Mouse (Mus musculus): ENCODE data around the gene 1110012L19Rik. TPM values are rescaled to one million over a fixed set of nuclear protein-coding genes. Genes with fewer than 3 reads are reported as not detected.
"Not testable (repeated sequence)": the region's sequence is repeated elsewhere in the genome, so short reads cannot be mapped to it uniquely, and the experiment has no call there.

Gene 1110012L19Rik
- 39.6 and 42.3 TPM in 2 replicates for polyA plus RNA-seq (2015; fragmentation: Nextera tagmentation; extraction: Ambion mirVana)

DNA sequence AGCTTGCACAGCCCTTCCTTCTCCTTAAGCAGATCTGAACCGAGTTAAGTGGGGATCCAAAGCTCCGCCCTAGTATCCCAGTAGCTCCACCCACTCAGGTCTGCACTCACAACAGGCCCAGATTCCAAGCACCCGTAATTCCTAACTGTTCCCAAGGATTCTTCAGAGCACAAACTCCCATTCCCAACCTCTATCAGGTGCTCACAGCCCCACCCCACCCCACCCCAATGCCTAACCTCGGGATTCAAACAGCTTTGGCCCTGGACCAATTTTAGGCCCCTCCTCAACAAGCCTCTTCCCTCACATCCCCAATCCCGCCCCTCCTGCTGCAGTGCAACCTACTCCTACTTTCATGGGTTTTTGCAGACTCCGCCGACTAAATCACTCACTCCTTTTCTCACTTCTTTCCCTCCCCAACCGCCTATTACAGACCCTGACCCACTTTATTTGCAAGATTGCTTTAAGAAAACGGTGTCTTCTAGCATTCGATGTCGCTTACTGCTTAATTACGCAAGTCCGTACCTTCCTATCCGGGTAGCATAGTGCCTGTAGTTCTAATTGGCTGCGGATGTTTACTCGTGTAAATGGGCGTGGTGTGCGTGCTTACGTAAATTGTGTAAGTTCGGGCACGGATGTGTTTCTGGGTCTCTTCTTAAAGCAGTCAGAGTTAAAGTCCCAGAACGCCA is at the start of gene 1110012L19Rik:
TSS of gene 1110012L19Rik (plus strand) at position 602 of the 686 bp plus-strand sequence.
- Histone ChIP-seq H3K27ac (ENCODE audit: low read length) (peak within 1 kb of the TSS; percentile 67), H3K4me2 (ENCODE audit: low read length) (peak within 1 kb of the TSS; percentile 59), H3K9me3 (replicated peaks; ENCODE audit: control insufficient read depth, low read length, poor library complexity, severe bottlenecking) (no peaks in the 10 kb centered on the region), H3K36me3 (ENCODE audit: control insufficient read depth, insufficient read depth, low read length) (no peaks in the 10 kb centered on the region), H3K27me3 (ENCODE audit: control insufficient read depth, insufficient read depth, low read depth, low read length) (no peaks in the 10 kb centered on the region), H3K9ac (ENCODE audit: low read depth, low read length) (peak within 1 kb of the TSS; percentile 66), H3K4me1 (ENCODE audit: control insufficient read depth, insufficient read depth, low read length) (peaks cover 7% of the 10 kb centered on the region), H3K4me3 (ENCODE audit: low read depth, low read length) (peak within 1 kb of the TSS; percentile 51)
- peak; percentile 98 for ATAC-seq
- 20% methylated on average over 21 of the region's 22 CpGs for WGBS

DNA sequence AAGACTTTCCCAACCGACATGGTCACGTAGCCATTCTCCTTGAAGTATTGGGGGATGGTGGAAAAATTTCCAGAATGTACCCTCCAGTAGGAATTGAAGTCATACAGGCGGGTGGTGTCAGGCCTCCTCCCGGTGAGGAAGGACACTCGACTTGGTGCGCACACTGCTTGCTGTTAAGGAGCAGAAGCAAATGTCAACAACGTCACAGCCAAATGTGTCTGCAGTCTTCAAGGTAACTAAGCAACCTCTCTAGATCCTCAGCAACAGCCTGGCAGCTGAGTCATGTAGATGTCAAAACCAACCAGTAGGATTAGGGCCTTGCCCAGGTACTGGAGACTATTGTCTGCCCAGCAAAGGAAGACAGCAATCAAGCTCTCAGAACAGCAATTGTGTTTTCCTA is 22.7 kb upstream of the 1110012L19Rik start:
- no peak overlapping the region for H3K9ac ChIP-seq (ENCODE audit: low read depth, low read length)
- H3K27me3 ChIP-seq (ENCODE audit: control insufficient read depth, insufficient read depth, low read depth, low read length), result no peaks in the 10 kb centered on the region
- peak overlapping the region; percentile 46 for H3K4me3 ChIP-seq (ENCODE audit: low read depth, low read length)
- peaks cover 9% of the 10 kb centered on the region for H3K4me1 ChIP-seq (ENCODE audit: control insufficient read depth, insufficient read depth, low read length)
- peaks cover 5% of the 10 kb centered on the region; the same call in 1 of the 2 replicates for H3K36me3 ChIP-seq (ENCODE audit: control insufficient read depth, insufficient read depth, low read length)
- ATAC-seq, result no peak
- WGBS, result 93% methylated on average over 7 of the region's 7 CpGs
- peak overlapping the region; percentile 69 for H3K4me2 ChIP-seq (ENCODE audit: low read length)
- H3K27ac ChIP-seq (ENCODE audit: low read length), result no peak overlapping the region
- no peaks in the 10 kb centered on the region for H3K9me3 ChIP-seq (replicated peaks; ENCODE audit: control insufficient read depth, low read length, poor library complexity, severe bottlenecking)

DNA sequence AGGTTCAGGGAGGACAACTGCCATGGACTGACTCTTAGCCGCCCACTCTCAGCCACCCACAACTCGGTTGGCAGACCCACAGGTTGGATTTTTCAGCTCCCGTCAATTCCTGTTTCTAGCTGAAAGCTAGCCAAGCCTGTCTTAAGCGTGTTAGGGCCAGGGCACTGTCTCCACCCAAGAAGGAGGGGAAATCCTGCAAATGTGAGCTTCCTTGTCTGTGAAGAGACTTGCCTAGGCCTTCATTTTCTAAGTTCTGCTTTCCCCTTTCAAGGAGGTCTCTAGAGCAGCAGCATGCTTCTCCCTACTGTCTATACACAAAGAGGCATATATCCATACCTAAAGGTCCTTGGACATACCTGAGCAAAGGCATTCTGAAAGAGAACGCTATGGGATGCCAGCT is 22.2 kb upstream of the 1110012L19Rik start:
- Histone ChIP-seq H3K4me3 (ENCODE audit: low read depth, low read length) (peak overlapping the region; percentile 46), H3K36me3 (ENCODE audit: control insufficient read depth, insufficient read depth, low read length) (peaks cover 5% of the 10 kb centered on the region; the same call in 1 of the 2 replicates), H3K4me2 (ENCODE audit: low read length) (peak overlapping the region; percentile 69), H3K9me3 (replicated peaks; ENCODE audit: control insufficient read depth, low read length, poor library complexity, severe bottlenecking) (no peaks in the 10 kb centered on the region), H3K9ac (ENCODE audit: low read depth, low read length) (peak overlapping the region; percentile 70), H3K4me1 (ENCODE audit: control insufficient read depth, insufficient read depth, low read length) (peaks cover 9% of the 10 kb centered on the region), H3K27ac (ENCODE audit: low read length) (0 out of 2 replicates have a peak overlapping the region, but pooled peaks have one; percentile 38), H3K27me3 (ENCODE audit: control insufficient read depth, insufficient read depth, low read depth, low read length) (no peaks in the 10 kb centered on the region)
- 72% methylated on average over 5 of the region's 5 CpGs for WGBS
- ATAC-seq, result no peak

DNA sequence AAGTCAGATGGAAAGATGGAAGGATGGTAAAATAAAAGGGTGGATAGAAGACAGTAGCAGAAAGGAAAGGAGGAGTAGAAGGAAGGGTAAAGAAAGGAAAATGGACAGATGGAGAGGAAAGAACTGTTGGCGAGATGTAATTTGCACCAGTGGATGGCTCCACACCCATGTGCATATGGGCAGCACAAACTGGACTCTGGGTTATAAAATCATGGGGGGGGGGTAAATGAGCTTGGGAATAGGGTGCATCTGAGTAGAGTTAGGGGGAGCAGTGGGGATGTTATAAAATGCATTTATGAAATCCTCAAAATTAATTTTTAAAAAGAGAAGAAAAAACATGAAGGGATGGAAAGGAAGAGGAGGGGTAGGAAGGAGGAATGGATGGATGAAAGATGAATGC is 21.5 kb upstream of the 1110012L19Rik start:
- Histone ChIP-seq H3K4me2 (ENCODE audit: low read length) (peak overlapping the region; percentile 69), H3K9me3 (replicated peaks; ENCODE audit: control insufficient read depth, low read length, poor library complexity, severe bottlenecking) (no peaks in the 10 kb centered on the region), H3K4me3 (ENCODE audit: low read depth, low read length) (peak overlapping the region; percentile 46), H3K9ac (ENCODE audit: low read depth, low read length) (peak overlapping the region; percentile 70), H3K27ac (ENCODE audit: low read length) (no peak overlapping the region; the same call in 1 of the 2 replicates), H3K27me3 (ENCODE audit: control insufficient read depth, insufficient read depth, low read depth, low read length) (no peaks in the 10 kb centered on the region), H3K4me1 (ENCODE audit: control insufficient read depth, insufficient read depth, low read length) (peaks cover 9% of the 10 kb centered on the region), H3K36me3 (ENCODE audit: control insufficient read depth, insufficient read depth, low read length) (peaks cover 5% of the 10 kb centered on the region; the same call in 1 of the 2 replicates)
- WGBS, result 47% methylated on average over 1 of the region's 1 CpGs
- peak; percentile 41; the same call in 1 of the 2 replicates for ATAC-seq

DNA sequence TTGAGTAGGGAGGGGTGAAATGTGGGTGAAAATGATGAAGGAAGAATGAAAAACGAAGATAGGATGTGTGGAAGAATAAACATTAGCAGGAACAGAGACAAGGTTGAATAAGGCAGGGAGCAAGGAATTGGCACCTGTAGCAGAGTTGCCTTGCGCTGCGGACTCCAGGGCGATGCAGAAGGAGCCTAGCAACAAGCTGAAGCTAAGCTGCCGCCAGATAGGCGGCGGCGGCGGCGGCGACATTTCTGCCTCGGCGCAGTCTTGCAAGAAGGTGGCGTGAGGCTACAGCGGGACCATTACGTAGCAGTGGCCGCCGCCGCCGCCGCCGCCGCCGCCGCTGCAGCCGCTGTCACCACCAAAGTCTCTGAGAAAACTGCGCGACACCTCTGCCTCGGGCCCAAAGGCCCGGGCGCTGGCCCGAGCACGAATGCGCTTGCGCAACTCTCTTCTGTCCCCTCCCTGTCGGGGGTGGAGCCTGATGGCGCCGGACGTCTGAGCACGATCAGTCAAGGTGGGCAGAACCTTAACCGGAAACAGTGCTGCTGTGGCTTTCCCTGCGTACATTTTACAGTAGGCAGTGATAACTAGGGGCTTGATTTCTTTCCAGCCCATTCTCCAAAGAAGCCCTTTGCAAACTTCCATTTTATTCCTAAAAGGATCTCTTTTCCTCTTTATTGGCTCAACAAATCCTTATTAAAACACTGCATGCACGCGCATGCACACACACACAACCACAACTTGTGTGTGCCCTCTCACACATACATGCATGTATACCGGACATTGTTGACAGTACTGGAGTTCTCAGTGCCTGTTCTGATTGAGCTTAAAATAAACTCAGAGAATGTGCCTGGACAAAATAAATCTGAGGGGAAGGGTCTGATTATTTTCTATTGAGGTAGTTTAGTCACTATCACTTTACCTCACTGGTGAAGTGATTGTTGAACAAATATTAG is 20.7 kb upstream of the 1110012L19Rik start, which contains the start of gene Ids:
TSS of gene Ids (minus strand) at position 424 of the 953 bp plus-strand sequence.
- H3K27ac ChIP-seq (ENCODE audit: low read length), result peak within 1 kb of the TSS; percentile 70
- peak within 1 kb of the TSS; percentile 69 for H3K4me2 ChIP-seq (ENCODE audit: low read length)
- no peaks in the 10 kb centered on the region for H3K27me3 ChIP-seq (ENCODE audit: control insufficient read depth, insufficient read depth, low read depth, low read length)
- WGBS, result 20% methylated on average over 36 of the region's 45 CpGs
- H3K4me1 ChIP-seq (ENCODE audit: control insufficient read depth, insufficient read depth, low read length), result peaks cover 9% of the 10 kb centered on the region
- no peaks in the 10 kb centered on the region for H3K9me3 ChIP-seq (replicated peaks; ENCODE audit: control insufficient read depth, low read length, poor library complexity, severe bottlenecking)
- H3K9ac ChIP-seq (ENCODE audit: low read depth, low read length), result peak within 1 kb of the TSS; percentile 70
- H3K36me3 ChIP-seq (ENCODE audit: control insufficient read depth, insufficient read depth, low read length), result peaks cover 3% of the 10 kb centered on the region; the same call in 1 of the 2 replicates
- H3K4me3 ChIP-seq (ENCODE audit: low read depth, low read length), result peak within 1 kb of the TSS; percentile 46
- peak; percentile 98 for ATAC-seq

DNA sequence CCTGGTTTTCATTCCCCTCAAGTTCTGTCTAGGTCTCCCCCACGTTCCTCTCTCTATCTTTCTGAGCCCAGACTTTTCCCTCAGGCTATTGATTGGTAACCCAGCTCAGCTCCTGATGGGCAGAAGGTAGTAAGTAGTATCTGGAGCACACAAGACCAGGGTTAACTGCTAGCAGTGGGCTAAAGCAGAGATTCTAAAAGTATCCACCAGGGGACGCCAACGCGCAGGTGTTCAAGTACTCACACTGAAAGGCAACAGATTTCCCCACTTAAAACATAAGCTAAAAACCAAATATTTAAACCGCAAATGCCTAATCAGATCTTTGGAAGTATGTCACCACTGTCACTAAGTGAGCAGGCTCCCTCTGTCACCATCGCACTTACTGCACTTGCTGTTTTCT is 15.9 kb upstream of the 1110012L19Rik start:
- not testable (repeated sequence) for H3K4me3 ChIP-seq (ENCODE audit: low read depth, low read length); H3K36me3 ChIP-seq (ENCODE audit: control insufficient read depth, insufficient read depth, low read length); H3K27ac ChIP-seq (ENCODE audit: low read length); H3K4me1 ChIP-seq (ENCODE audit: control insufficient read depth, insufficient read depth, low read length); H3K4me2 ChIP-seq (ENCODE audit: low read length); H3K27me3 ChIP-seq (ENCODE audit: control insufficient read depth, insufficient read depth, low read depth, low read length); H3K9me3 ChIP-seq (replicated peaks; ENCODE audit: control insufficient read depth, low read length, poor library complexity, severe bottlenecking); H3K9ac ChIP-seq (ENCODE audit: low read depth, low read length); ATAC-seq
- 50% methylated on average over 1 of the region's 6 CpGs for WGBS

DNA sequence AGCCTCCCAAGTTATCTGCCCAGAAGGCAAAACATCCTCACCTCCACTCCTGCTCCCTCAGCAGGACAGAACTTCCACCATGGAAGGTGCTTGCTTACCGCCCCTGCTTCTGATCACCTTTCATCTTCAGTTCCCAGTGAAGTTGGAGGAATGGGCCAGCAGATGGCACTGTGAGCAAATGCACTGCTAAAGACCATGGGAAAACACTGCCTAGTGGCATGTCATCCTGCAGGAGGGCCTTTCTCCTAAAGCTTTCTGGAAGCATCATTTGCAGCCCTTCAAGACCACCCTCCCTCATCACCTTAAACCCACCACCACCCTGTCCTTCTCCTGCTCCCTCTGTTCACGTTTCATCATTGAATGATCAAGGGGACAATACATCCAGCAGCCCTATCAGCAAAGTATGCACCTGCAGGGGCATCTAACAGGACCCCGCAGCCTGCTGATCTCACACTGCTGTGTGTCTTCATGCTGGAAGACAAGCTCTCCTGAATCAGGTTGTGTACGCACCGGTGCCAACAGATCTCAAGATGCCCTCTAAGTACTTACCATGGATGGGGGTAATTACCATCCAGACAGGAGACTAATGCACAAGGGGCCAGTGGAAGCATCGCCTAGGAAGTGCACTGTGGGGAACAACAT is 11.1 kb upstream of the 1110012L19Rik start:
- H3K4me2 ChIP-seq (ENCODE audit: low read length), result not testable (repeated sequence)

DNA sequence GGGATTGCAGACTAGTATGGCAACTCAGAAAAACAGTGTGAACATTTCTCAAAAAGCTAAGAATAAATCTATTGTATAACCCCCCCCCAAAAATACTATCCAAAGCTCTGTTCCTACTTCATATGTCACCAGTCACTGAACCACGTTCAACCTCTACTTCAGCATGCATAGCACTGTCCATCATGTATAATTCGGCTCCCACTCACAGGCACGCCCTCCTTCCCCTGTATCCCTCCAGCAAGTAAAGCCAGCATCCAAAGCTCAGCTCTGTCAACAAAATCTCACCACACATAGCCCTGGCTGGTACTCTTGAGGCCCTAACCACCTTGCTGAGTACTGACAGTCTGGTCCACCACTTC is 781 bp upstream of the 1110012L19Rik start:
- Histone ChIP-seq H3K27ac (ENCODE audit: low read length) (peak overlapping the region; percentile 67; the same call in 1 of the 2 replicates), H3K4me2 (ENCODE audit: low read length) (peak overlapping the region; percentile 56), H3K4me1 (ENCODE audit: control insufficient read depth, insufficient read depth, low read length) (peaks cover 7% of the 10 kb centered on the region), H3K27me3 (ENCODE audit: control insufficient read depth, insufficient read depth, low read depth, low read length) (no peaks in the 10 kb centered on the region), H3K36me3 (ENCODE audit: control insufficient read depth, insufficient read depth, low read length) (no peaks in the 10 kb centered on the region), H3K9me3 (replicated peaks; ENCODE audit: control insufficient read depth, low read length, poor library complexity, severe bottlenecking) (no peaks in the 10 kb centered on the region), H3K9ac (ENCODE audit: low read depth, low read length) (peak overlapping the region; percentile 66; the same call in 1 of the 2 replicates), H3K4me3 (ENCODE audit: low read depth, low read length) (peak overlapping the region; percentile 51)
- WGBS, result 45% methylated on average over 3 of the region's 3 CpGs
- ATAC-seq, result peak; percentile 64; the same call in 1 of the 2 replicates

More for the DNA sequence above, 11.1 kb upstream of the 1110012L19Rik start:
- H3K9ac ChIP-seq (ENCODE audit: low read depth, low read length); H3K9me3 ChIP-seq (replicated peaks; ENCODE audit: control insufficient read depth, low read length, poor library complexity, severe bottlenecking); H3K4me1 ChIP-seq (ENCODE audit: control insufficient read depth, insufficient read depth, low read length); H3K36me3 ChIP-seq (ENCODE audit: control insufficient read depth, insufficient read depth, low read length); H3K27me3 ChIP-seq (ENCODE audit: control insufficient read depth, insufficient read depth, low read depth, low read length); H3K27ac ChIP-seq (ENCODE audit: low read length); H3K4me3 ChIP-seq (ENCODE audit: low read depth, low read length): not testable (repeated sequence)
- WGBS, result 55% methylated on average over 2 of the region's 6 CpGs
- peak; percentile 87 for ATAC-seq

Measured in midbrain, embryonic 16.5 days (tissue).